Mouse (Mus musculus) pancreas, adult 10 weeks (tissue): ENCODE results near the gene Uts2r. TPM values are rescaled to one million over a fixed set of nuclear protein-coding genes. Genes with fewer than 3 reads are reported as not detected.

Experiments used
- polyA plus RNA-seq: library from polyadenylated mRNA; stranded (reverse); fragments of 350-450 nt; fragmentation: Illumina TruSeq; extraction: RNeasy Lipid Tissue Mini Kit (QIAGEN cat#74804); gene quantifications from one replicate; pipeline ENCODE4 v1.2.3, GENCODE M21; 2015; ENCODE audit warnings: low read depth, low replicate concordance; ENCODE audit not compliant: insufficient read depth

Uts2r gene
- not detected for polyA plus RNA-seq

GRCm38 (mm10) chr11:121159971-121160370 is at the start of gene Uts2r:
Gene Uts2r, plus strand, starts transcription at chr11:121160271.

GRCm38 (mm10) chr11:121118577-121118976 is 41.5 kb upstream of the Uts2r start, which contains the start of gene Tex19.2:
Gene Tex19.2, minus strand, starts transcription at chr11:121118677.

GRCm38 (mm10) chr11:121145865-121146264 is 14.2 kb upstream of the Uts2r start, which contains the start of gene Tex19.1:
Gene Tex19.1, plus strand, starts transcription at chr11:121146143.

GRCm38 (mm10) chr11:121204161-121205006 is 44.3 kb downstream of the Uts2r start, which contains the start of the genes Hexdc and Ogfod3:
Gene Hexdc, plus strand, starts transcription at chr11:121204433.
Gene Ogfod3, minus strand, starts transcription at chr11:121204711.

Other genes starting within 250 kb of the Uts2r start
- gene Ccdc57, start 227.4 kb upstream of the Uts2r start, polyA plus RNA-seq = 4.3 TPM
- not detected for gene Slc16a3, start 211.8 kb upstream of the Uts2r start, polyA plus RNA-seq
- gene Csnk1d, start 168.9 kb upstream of the Uts2r start, polyA plus RNA-seq = 15.0 TPM
- not detected for gene Cd7, start 120.9 kb upstream of the Uts2r start, polyA plus RNA-seq
- not detected for gene Sectm1b, start 96.7 kb upstream of the Uts2r start, polyA plus RNA-seq
- not detected for gene Sectm1a, start 79.1 kb upstream of the Uts2r start, polyA plus RNA-seq
- not detected for gene Tex19.2, start 41.6 kb upstream of the Uts2r start, polyA plus RNA-seq
- not detected for gene Tex19.1, start 14.1 kb upstream of the Uts2r start, polyA plus RNA-seq
- gene Hexdc, start 44.2 kb downstream of the Uts2r start, polyA plus RNA-seq = 6.0 TPM
- gene Ogfod3, start 44.4 kb downstream of the Uts2r start, polyA plus RNA-seq = 3.0 TPM
- gene Cybc1, start 69.1 kb downstream of the Uts2r start, polyA plus RNA-seq = 7.9 TPM
- 3.6 TPM for gene Narf, start 77.0 kb downstream of the Uts2r start, polyA plus RNA-seq
- gene Foxk2, start 99.7 kb downstream of the Uts2r start, polyA plus RNA-seq = 3.7 TPM
- 8.1 TPM for gene Wdr45b, start 194.2 kb downstream of the Uts2r start, polyA plus RNA-seq
- 2.3 TPM for gene Rab40b, start 228.0 kb downstream of the Uts2r start, polyA plus RNA-seq